Mouse (Mus musculus) heart, adult 10 weeks (tissue): ENCODE measurements around the gene Cyp3a57. TPM values are rescaled to one million over a fixed set of nuclear protein-coding genes. Genes with fewer than 3 reads are reported as not detected.

Source experiments
- polyA plus RNA-seq: library from polyadenylated mRNA; stranded (reverse); fragments of 350-450 nt; fragmentation: Illumina TruSeq; extraction: RNeasy Lipid Tissue Mini Kit (QIAGEN cat#74804); gene quantifications from one replicate; pipeline ENCODE4 v1.2.3, GENCODE M21; 2014; ENCODE audit warnings: low read depth, low replicate concordance

The Cyp3a57 gene
- not detected for polyA plus RNA-seq

DNA sequence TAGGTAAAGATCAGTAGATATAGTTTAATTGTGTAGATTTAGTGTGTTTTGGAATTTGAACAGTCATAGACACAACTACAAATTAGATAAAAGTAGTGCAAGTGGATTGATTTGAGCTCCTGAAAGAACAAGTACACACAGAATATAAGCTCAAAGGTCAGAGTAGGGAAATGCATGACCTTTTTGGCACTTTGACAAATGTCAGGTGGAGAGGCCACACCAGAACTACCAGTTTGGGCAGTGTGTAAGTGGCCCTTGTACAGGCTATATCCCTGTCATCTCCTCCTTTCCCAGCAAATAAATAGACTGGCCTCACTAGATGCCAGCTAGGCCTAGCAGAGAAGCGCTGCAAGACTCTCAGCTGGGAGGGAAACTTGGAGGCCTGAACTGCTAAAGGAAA lies at the start of gene Cyp3a57:
Cyp3a57 (plus strand) TSS at position 339 of the 400 bp plus-strand sequence.

Other genes with a start within 250 kb of the Cyp3a57 start
- gene Arpc1b, start 231.1 kb upstream of the Cyp3a57 start, polyA plus RNA-seq = 77.3 TPM
- gene Pdap1, start 205.0 kb upstream of the Cyp3a57 start, polyA plus RNA-seq = 67.3 TPM
- 78.3 TPM for gene Bud31, start 204.9 kb upstream of the Cyp3a57 start, polyA plus RNA-seq
- 17.6 TPM for gene Ptcd1, start 178.2 kb upstream of the Cyp3a57 start, polyA plus RNA-seq
- gene Cpsf4, start 178.1 kb upstream of the Cyp3a57 start, polyA plus RNA-seq = 11.3 TPM
- 1,357 TPM for gene Atp5j2, start 153.2 kb upstream of the Cyp3a57 start, polyA plus RNA-seq
- 6.5 TPM for gene Zkscan14, start 143.4 kb upstream of the Cyp3a57 start, polyA plus RNA-seq
- 9.9 TPM for gene Zkscan5, start 140.7 kb upstream of the Cyp3a57 start, polyA plus RNA-seq
- 34.8 TPM for gene Zfp655, start 113.6 kb upstream of the Cyp3a57 start, polyA plus RNA-seq
- gene Zscan25, start 64.8 kb upstream of the Cyp3a57 start, polyA plus RNA-seq = 6.9 TPM
- not detected for gene Cyp3a16, start 124.4 kb downstream of the Cyp3a57 start, polyA plus RNA-seq
- not detected for gene Cyp3a41b, start 239.5 kb downstream of the Cyp3a57 start, polyA plus RNA-seq